Mouse (Mus musculus) heart, embryonic 16.5 days (tissue): ENCODE results near the gene Prr3. TPM values are rescaled to one million over a fixed set of nuclear protein-coding genes. Genes with fewer than 3 reads are reported as not detected.

Experiments used
- ATAC-seq: fragments of 200-750 bp; cut with Nextera tagmentation; replicated peaks from 2 replicates; pipeline ENCODE4 v1.8.0; 2017; ENCODE audit warnings: moderate number of reproducible peaks; ENCODE audit not compliant: insufficient read depth, low FRiP score; ENCODE audit errors: extremely low read depth
- H3K27ac ChIP-seq: fragments of 300-500 bp; sonication (generic); 2 replicates; pipeline ENCODE4 v1.5.1; 2014; ENCODE audit warnings: mild to moderate bottlenecking, low read length, control low read depth, moderate library complexity
- H3K27me3 ChIP-seq: fragments of 300-500 bp; sonication (generic); 2 replicates; pipeline ENCODE4 v1.6.1; 2014; ENCODE audit warnings: low read length, mixed read lengths; ENCODE audit not compliant: control insufficient read depth, insufficient read depth
- H3K36me3 ChIP-seq: fragments of 300-500 bp; sonication (generic); 2 replicates; pipeline ENCODE4 v1.6.1; 2014; ENCODE audit not compliant: control insufficient read depth, insufficient read depth
- H3K4me1 ChIP-seq: fragments of 300-500 bp; sonication (generic); 2 replicates; pipeline ENCODE4 v1.6.1; 2014; ENCODE audit warnings: low read length, mixed read lengths; ENCODE audit not compliant: control insufficient read depth, insufficient read depth
- H3K4me2 ChIP-seq: fragments of 300-500 bp; sonication (generic); 2 replicates; pipeline ENCODE4 v1.6.1; 2014; ENCODE audit warnings: low read depth, mild to moderate bottlenecking, control low read depth, low read length
- H3K4me3 ChIP-seq: fragments of 300-500 bp; sonication (generic); 2 replicates; pipeline ENCODE4 v1.5.1; 2014; ENCODE audit warnings: mild to moderate bottlenecking, control low read depth, low read length
- H3K9ac ChIP-seq: fragments of 300-500 bp; sonication (generic); 2 replicates; pipeline ENCODE4 v1.6.1; 2014; ENCODE audit warnings: low read length, control low read depth
- H3K9me3 ChIP-seq: fragments of 300-500 bp; sonication (generic); replicated peaks from 2 replicates; pipeline ENCODE4 v1.6.1; 2016; ENCODE audit warnings: low read length; ENCODE audit not compliant: control insufficient read depth
- WGBS: fragments of 180-500 bp; shearing (Covaris S2); extraction: QIAGEN DNeasy Blood & Tissue Kit; methylation state at CpG from one replicate; pipeline ENCODE4 v1.1.7; 2014; 5-methylcytosine and 5-hydroxymethylcytosine counted together
- polyA plus RNA-seq: library from polyadenylated mRNA; unstranded; fragments of >200 nt; fragmentation: Nextera tagmentation; extraction: Ambion mirVana; gene quantifications from 2 replicates; pipeline ENCODE4 v1.2.1, GENCODE M21; 2015

Gene Prr3
- polyA plus RNA-seq, 1 experiment from 2014 or later: 13.5 TPM

GRCm38 (mm10) chr17:35993675-35994074 is 13.6 kb upstream of the Prr3 start:
- peaks cover 6% of the 10 kb centered on the region for H3K36me3 ChIP-seq
- ATAC-seq: peak; percentile 45
- no peaks in the 10 kb centered on the region for H3K9me3 ChIP-seq
- peaks cover 17% of the 10 kb centered on the region for H3K4me1 ChIP-seq
- no peak overlapping the region for H3K27ac ChIP-seq
- no peaks in the 10 kb centered on the region for H3K27me3 ChIP-seq
- H3K4me2 ChIP-seq: peak overlapping the region; percentile 94
- peak overlapping the region; percentile 81 for H3K4me3 ChIP-seq
- 6% methylated on average over 17 of the region's 17 CpGs for WGBS
- H3K9ac ChIP-seq: no peak overlapping the region

- H3K36me3 ChIP-seq: peaks cover 21% of the 10 kb centered on the region
- H3K4me3 ChIP-seq: no peak overlapping the region
- no peak overlapping the region for H3K27ac ChIP-seq
- no peak overlapping the region for H3K4me2 ChIP-seq
- peaks cover 7% of the 10 kb centered on the region for H3K4me1 ChIP-seq
- no peak for ATAC-seq
- H3K27me3 ChIP-seq: no peaks in the 10 kb centered on the region
- 29% methylated on average over 10 of the region's 10 CpGs for WGBS
- H3K9ac ChIP-seq: no peak overlapping the region
- no peaks in the 10 kb centered on the region for H3K9me3 ChIP-seq
Observed at GRCm38 (mm10) chr17:35991781-35992180, 11.7 kb upstream of the Prr3 start.

GRCm38 (mm10) chr17:35981776-35982175 is 1.7 kb upstream of the Prr3 start:
- peaks cover 18% of the 10 kb centered on the region for H3K4me1 ChIP-seq
- no peak overlapping the region for H3K4me3 ChIP-seq
- no peak for ATAC-seq
- 94% methylated on average over 9 of the region's 9 CpGs for WGBS
- no peak overlapping the region for H3K4me2 ChIP-seq
- no peak overlapping the region for H3K27ac ChIP-seq
- no peaks in the 10 kb centered on the region for H3K9me3 ChIP-seq
- peaks cover 19% of the 10 kb centered on the region for H3K36me3 ChIP-seq
- H3K27me3 ChIP-seq: no peaks in the 10 kb centered on the region
- no peak overlapping the region for H3K9ac ChIP-seq

GRCm38 (mm10) chr17:35980363-35980754 is 323 bp upstream of the Prr3 start:
- Histone ChIP-seq H3K4me3 (peak overlapping the region; percentile 76), H3K36me3 (peaks cover 15% of the 10 kb centered on the region), H3K4me1 (peaks cover 18% of the 10 kb centered on the region), H3K27me3 (no peaks in the 10 kb centered on the region), H3K4me2 (peak overlapping the region; percentile 92), H3K9me3 (no peaks in the 10 kb centered on the region), H3K27ac (peak overlapping the region; percentile 97), H3K9ac (peak overlapping the region; percentile 82)
- WGBS: under 1% methylated on average over 28 of the region's 29 CpGs
- 0 out of 2 replicates have a peak, but pooled peaks have one; percentile 11 for ATAC-seq

- Histone ChIP-seq H3K9me3 (no peaks in the 10 kb centered on the region), H3K4me1 (peaks cover 18% of the 10 kb centered on the region), H3K9ac (peak overlapping the region; percentile 82), H3K4me2 (peak overlapping the region; percentile 92), H3K36me3 (peaks cover 22% of the 10 kb centered on the region), H3K4me3 (peak overlapping the region; percentile 76), H3K27ac (peak overlapping the region; percentile 97), H3K27me3 (no peaks in the 10 kb centered on the region)
- ATAC-seq: peak; percentile 69
- WGBS: under 1% methylated on average over 41 of the region's 41 CpGs
Observed at GRCm38 (mm10) chr17:35978811-35979400, 1.1 kb downstream of the Prr3 start.

- no peak for ATAC-seq
- Histone ChIP-seq H3K27me3 (no peaks in the 10 kb centered on the region), H3K9me3 (no peaks in the 10 kb centered on the region), H3K4me1 (peaks cover 13% of the 10 kb centered on the region), H3K36me3 (peaks cover 14% of the 10 kb centered on the region), H3K9ac (no peak overlapping the region), H3K27ac (no peak overlapping the region), H3K4me2 (no peak overlapping the region), H3K4me3 (no peak overlapping the region)
- 53% methylated on average over 1 of the region's 1 CpGs for WGBS
Observed at GRCm38 (mm10) chr17:35972131-35972530, 7.9 kb downstream of the Prr3 start.

- peak within 1 kb of the TSS; percentile 80 for H3K27ac ChIP-seq
- peak within 1 kb of the TSS; percentile 94 for H3K4me3 ChIP-seq
- no peaks in the 10 kb centered on the region for H3K27me3 ChIP-seq
- peak within 1 kb of the TSS; percentile 93 for H3K9ac ChIP-seq
- ATAC-seq: peak; percentile 99
- H3K4me2 ChIP-seq: peak within 1 kb of the TSS; percentile 83
- WGBS: under 1% methylated on average over 67 of the region's 68 CpGs
- H3K4me1 ChIP-seq: peaks cover 13% of the 10 kb centered on the region
- H3K9me3 ChIP-seq: no peaks in the 10 kb centered on the region
- H3K36me3 ChIP-seq: peaks cover 12% of the 10 kb centered on the region
Observed at GRCm38 (mm10) chr17:35969418-35970389, 10.3 kb downstream of the Prr3 start, which contains the start of gene Abcf1. Gene Abcf1 (minus strand): TSS chr17:35969761.

GRCm38 (mm10) chr17:35967621-35968020 is 12.4 kb downstream of the Prr3 start:
- no peak for ATAC-seq
- Histone ChIP-seq H3K36me3 (peaks cover 14% of the 10 kb centered on the region), H3K4me3 (no peak overlapping the region), H3K4me2 (no peak overlapping the region), H3K9me3 (no peaks in the 10 kb centered on the region), H3K27ac (no peak overlapping the region), H3K9ac (no peak overlapping the region), H3K4me1 (peaks cover 13% of the 10 kb centered on the region), H3K27me3 (no peaks in the 10 kb centered on the region)
- 74% methylated on average over 2 of the region's 2 CpGs for WGBS

- H3K36me3 ChIP-seq: peaks cover 56% of the 10 kb centered on the region
Observed at GRCm38 (mm10) chr17:35963279-35963678, 16.8 kb downstream of the Prr3 start.

More at GRCm38 (mm10) chr17:35963279-35963678, 16.8 kb downstream of the Prr3 start:
- Histone ChIP-seq H3K4me2 (no peak overlapping the region), H3K4me1 (peaks cover 3% of the 10 kb centered on the region), H3K27ac (no peak overlapping the region), H3K27me3 (no peaks in the 10 kb centered on the region), H3K9me3 (no peaks in the 10 kb centered on the region), H3K4me3 (no peak overlapping the region), H3K9ac (no peak overlapping the region)
- 83% methylated on average over 10 of the region's 10 CpGs for WGBS
- no peak for ATAC-seq
